Mouse (Mus musculus): ENCODE measurements around the gene Fam216a. TPM values are rescaled to one million over a fixed set of nuclear protein-coding genes. Genes with fewer than 3 reads are reported as not detected.

Gene Fam216a
- polyA plus RNA-seq, 1 experiment from 2014 or later = 92.3 TPM

- no peak for ATAC-seq (ENCODE audit: insufficient number of reproducible peaks, low FRiP score, low TSS enrichment, low read depth)
- Histone ChIP-seq H3K4me3 (replicated peaks) (no peak overlapping the region), H3K9me3 (replicated peaks) (no peaks in the 10 kb centered on the region), H3K36me3 (peaks cover 83% of the 10 kb centered on the region), H3K4me1 (no peaks in the 10 kb centered on the region), H3K9ac (no peak overlapping the region), H3K27ac (replicated peaks) (no peak overlapping the region), H3K4me2 (replicated peaks) (no peak overlapping the region), H3K27me3 (no peaks in the 10 kb centered on the region)
- 81% methylated on average over 5 of the region's 5 CpGs for WGBS
Measured at GRCm38 (mm10) chr5:122402772-122403171, 30.6 kb upstream of the Fam216a start.

GRCm38 (mm10) chr5:122402160-122402559 is 30.0 kb upstream of the Fam216a start:
- no peaks in the 10 kb centered on the region for H3K9me3 ChIP-seq (replicated peaks)
- H3K4me2 ChIP-seq (replicated peaks) = no peak overlapping the region
- no peak for ATAC-seq (ENCODE audit: insufficient number of reproducible peaks, low FRiP score, low TSS enrichment, low read depth)

GRCm38 (mm10) chr5:122401303-122401640 is 29.1 kb upstream of the Fam216a start:
- Histone ChIP-seq H3K4me3 (replicated peaks) (no peak overlapping the region), H3K9ac (no peak overlapping the region), H3K27ac (replicated peaks) (no peak overlapping the region), H3K4me2 (replicated peaks) (no peak overlapping the region), H3K27me3 (no peaks in the 10 kb centered on the region), H3K36me3 (peaks cover 83% of the 10 kb centered on the region), H3K4me1 (no peaks in the 10 kb centered on the region), H3K9me3 (replicated peaks) (no peaks in the 10 kb centered on the region)
- 22% methylated on average over 8 of the region's 8 CpGs for WGBS
- ATAC-seq (ENCODE audit: insufficient number of reproducible peaks, low FRiP score, low TSS enrichment, low read depth) = no peak

More at GRCm38 (mm10) chr5:122402160-122402559, 30.0 kb upstream of the Fam216a start:
- Histone ChIP-seq H3K9ac (no peak overlapping the region), H3K27me3 (no peaks in the 10 kb centered on the region), H3K27ac (replicated peaks) (no peak overlapping the region), H3K36me3 (peaks cover 85% of the 10 kb centered on the region), H3K4me1 (no peaks in the 10 kb centered on the region), H3K4me3 (replicated peaks) (no peak overlapping the region)
- WGBS = 81% methylated on average over 13 of the region's 13 CpGs

GRCm38 (mm10) chr5:122400628-122401302 is 28.6 kb upstream of the Fam216a start:
- Histone ChIP-seq H3K9ac (no peak overlapping the region), H3K27me3 (no peaks in the 10 kb centered on the region), H3K27ac (replicated peaks) (no peak overlapping the region), H3K4me3 (replicated peaks) (no peak overlapping the region), H3K9me3 (replicated peaks) (no peaks in the 10 kb centered on the region), H3K4me2 (replicated peaks) (no peak overlapping the region), H3K36me3 (peaks cover 78% of the 10 kb centered on the region), H3K4me1 (no peaks in the 10 kb centered on the region)
- 76% methylated on average over 18 of the region's 18 CpGs for WGBS
- ATAC-seq (ENCODE audit: insufficient number of reproducible peaks, low FRiP score, low TSS enrichment, low read depth) = no peak

GRCm38 (mm10) chr5:122399871-122400270 is 27.7 kb upstream of the Fam216a start:
- WGBS = 92% methylated on average over 8 of the region's 8 CpGs
- H3K9me3 ChIP-seq (replicated peaks) = no peaks in the 10 kb centered on the region
- H3K4me3 ChIP-seq (replicated peaks) = no peak overlapping the region
- no peaks in the 10 kb centered on the region for H3K4me1 ChIP-seq
- H3K27me3 ChIP-seq = no peaks in the 10 kb centered on the region
- H3K4me2 ChIP-seq (replicated peaks) = no peak overlapping the region
- peaks cover 69% of the 10 kb centered on the region for H3K36me3 ChIP-seq
- no peak overlapping the region for H3K9ac ChIP-seq
- no peak overlapping the region for H3K27ac ChIP-seq (replicated peaks)
- ATAC-seq (ENCODE audit: insufficient number of reproducible peaks, low FRiP score, low TSS enrichment, low read depth) = no peak

- no peak overlapping the region for H3K4me2 ChIP-seq (replicated peaks)
- H3K36me3 ChIP-seq = peaks cover 45% of the 10 kb centered on the region
- H3K9ac ChIP-seq = no peak overlapping the region
- ATAC-seq (ENCODE audit: insufficient number of reproducible peaks, low FRiP score, low TSS enrichment, low read depth) = no peak
- H3K4me3 ChIP-seq (replicated peaks) = no peak overlapping the region
- H3K4me1 ChIP-seq = peaks cover 9% of the 10 kb centered on the region
- H3K27ac ChIP-seq (replicated peaks) = no peak overlapping the region
- H3K9me3 ChIP-seq (replicated peaks) = no peaks in the 10 kb centered on the region
- H3K27me3 ChIP-seq = no peaks in the 10 kb centered on the region
- 89% methylated on average over 8 of the region's 8 CpGs for WGBS
Measured at GRCm38 (mm10) chr5:122397495-122397894, 25.3 kb upstream of the Fam216a start.

- 89% methylated on average over 10 of the region's 10 CpGs for WGBS
- H3K4me2 ChIP-seq (replicated peaks) = no peak overlapping the region
- H3K4me3 ChIP-seq (replicated peaks) = no peak overlapping the region
- no peak overlapping the region for H3K9ac ChIP-seq
- H3K4me1 ChIP-seq = peaks cover 11% of the 10 kb centered on the region
- H3K36me3 ChIP-seq = peaks cover 38% of the 10 kb centered on the region
- no peaks in the 10 kb centered on the region for H3K9me3 ChIP-seq (replicated peaks)
- 0 out of 2 replicates have a peak, but pooled peaks have one; percentile 16 for ATAC-seq (ENCODE audit: insufficient number of reproducible peaks, low FRiP score, low TSS enrichment, low read depth)
- H3K27ac ChIP-seq (replicated peaks) = no peak overlapping the region
- no peaks in the 10 kb centered on the region for H3K27me3 ChIP-seq
Measured at GRCm38 (mm10) chr5:122396791-122397190, 24.6 kb upstream of the Fam216a start.

- Histone ChIP-seq H3K36me3 (peaks cover 18% of the 10 kb centered on the region; the same call in 1 of the 2 replicates), H3K9me3 (replicated peaks) (no peaks in the 10 kb centered on the region), H3K4me2 (replicated peaks) (no peak overlapping the region), H3K27me3 (no peaks in the 10 kb centered on the region), H3K4me3 (replicated peaks) (no peak overlapping the region), H3K9ac (no peak overlapping the region), H3K27ac (replicated peaks) (no peak overlapping the region), H3K4me1 (peaks cover 11% of the 10 kb centered on the region)
- WGBS = 48% methylated on average over 2 of the region's 2 CpGs
- no peak for ATAC-seq (ENCODE audit: insufficient number of reproducible peaks, low FRiP score, low TSS enrichment, low read depth)
Measured at GRCm38 (mm10) chr5:122393887-122394286, 21.7 kb upstream of the Fam216a start.

- Histone ChIP-seq H3K4me1 (peaks cover 11% of the 10 kb centered on the region), H3K4me3 (replicated peaks) (peak overlapping the region; percentile 76), H3K9me3 (replicated peaks) (no peaks in the 10 kb centered on the region), H3K9ac (peak overlapping the region; percentile 68), H3K27me3 (no peaks in the 10 kb centered on the region), H3K27ac (replicated peaks) (0 out of 2 replicates have a peak overlapping the region, but pooled peaks have one; percentile 24), H3K4me2 (replicated peaks) (peak overlapping the region; percentile 77), H3K36me3 (peaks cover 10% of the 10 kb centered on the region; the same call in 1 of the 2 replicates)
- WGBS = 13% methylated on average over 19 of the region's 19 CpGs
- ATAC-seq (ENCODE audit: insufficient number of reproducible peaks, low FRiP score, low TSS enrichment, low read depth) = no peak
Measured at GRCm38 (mm10) chr5:122392227-122393004, 20.3 kb upstream of the Fam216a start.

GRCm38 (mm10) chr5:122391786-122392180 is 19.6 kb upstream of the Fam216a start, which contains the start of gene Arpc3:
Gene Arpc3 (plus strand): TSS chr5:122391878.
- H3K9me3 ChIP-seq (replicated peaks) = no peaks in the 10 kb centered on the region
- peaks cover 11% of the 10 kb centered on the region for H3K4me1 ChIP-seq
- H3K4me3 ChIP-seq (replicated peaks) = peak within 1 kb of the TSS; percentile 76
- H3K27me3 ChIP-seq = no peaks in the 10 kb centered on the region
- ATAC-seq (ENCODE audit: insufficient number of reproducible peaks, low FRiP score, low TSS enrichment, low read depth) = peak; percentile 83
- H3K9ac ChIP-seq = peak within 1 kb of the TSS; percentile 68
- peak within 1 kb of the TSS; percentile 77 for H3K4me2 ChIP-seq (replicated peaks)
- WGBS = under 1% methylated on average over 39 of the region's 39 CpGs
- peaks cover 3% of the 10 kb centered on the region; the same call in 1 of the 2 replicates for H3K36me3 ChIP-seq
- 0 out of 2 replicates have a peak within 1 kb of the TSS, but pooled peaks have one; percentile 24 for H3K27ac ChIP-seq (replicated peaks)

- WGBS = 53% methylated on average over 16 of the region's 16 CpGs
- H3K9ac ChIP-seq = no peak overlapping the region
- H3K4me1 ChIP-seq = peaks cover 11% of the 10 kb centered on the region
- peak overlapping the region; percentile 77 for H3K4me2 ChIP-seq (replicated peaks)
- H3K27me3 ChIP-seq = no peaks in the 10 kb centered on the region
- no peaks in the 10 kb centered on the region for H3K9me3 ChIP-seq (replicated peaks)
- H3K36me3 ChIP-seq = no peaks in the 10 kb centered on the region
- no peak for ATAC-seq (ENCODE audit: insufficient number of reproducible peaks, low FRiP score, low TSS enrichment, low read depth)
- H3K4me3 ChIP-seq (replicated peaks) = peak overlapping the region; percentile 76
- H3K27ac ChIP-seq (replicated peaks) = no peak overlapping the region
Measured at GRCm38 (mm10) chr5:122391178-122391785, 19.1 kb upstream of the Fam216a start.
